Mouse (Mus musculus): ENCODE measurements around the gene Atp6ap2. TPM values are rescaled to one million over a fixed set of nuclear protein-coding genes. Genes with fewer than 3 reads are reported as not detected.

Gene Atp6ap2
- polyA plus RNA-seq, 1 experiment, result 24.2 TPM

DNA sequence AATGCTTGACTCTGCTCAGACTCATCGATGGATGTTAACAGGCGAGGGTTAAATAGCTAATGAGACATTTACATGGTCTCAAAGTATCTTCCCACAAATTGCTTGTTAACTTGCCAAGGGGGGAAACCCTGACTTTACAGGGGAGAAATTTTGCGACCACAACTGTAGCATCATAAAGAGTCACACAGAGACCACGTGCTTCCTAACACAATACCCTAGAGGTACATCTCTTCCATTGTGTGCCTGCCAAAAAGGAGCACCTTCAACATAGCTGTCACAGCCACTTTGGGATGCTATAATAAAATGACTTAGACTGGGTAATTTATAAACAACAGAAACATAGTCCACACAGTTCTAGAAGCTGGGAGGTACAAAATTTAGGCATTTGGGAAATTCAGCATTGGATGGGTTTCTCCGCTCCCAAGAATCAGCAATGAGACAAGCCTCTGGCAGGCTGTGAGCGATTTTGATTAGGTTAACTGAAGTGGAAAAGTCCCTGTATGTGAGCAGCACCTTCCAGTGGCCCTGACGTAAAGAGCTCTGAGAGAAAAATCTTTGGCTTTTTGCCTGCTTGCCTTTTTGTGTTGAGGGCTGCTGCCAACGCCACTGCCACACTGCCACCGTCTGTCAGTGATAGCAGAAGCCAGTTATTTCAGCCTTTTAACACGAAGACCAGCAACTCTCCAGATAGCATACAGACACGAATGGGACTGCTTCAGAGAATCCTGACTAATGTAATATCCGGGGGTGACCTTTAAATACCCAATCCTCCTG is 58.1 kb downstream of the Atp6ap2 start:
- Histone ChIP-seq H3K36me3 (ENCODE audit: control insufficient read depth, insufficient read depth) (no peaks in the 10 kb centered on the region), H3K4me3 (ENCODE audit: insufficient read depth, poor library complexity, severe bottlenecking) (no peak overlapping the region), H3ac (ENCODE audit: control insufficient read depth, insufficient read length, low read depth) (no peak overlapping the region), H3K79me3 (ENCODE audit: low read depth) (no peaks in the 10 kb centered on the region), H3K79me2 (ENCODE audit: control insufficient read depth, insufficient read depth) (no peaks in the 10 kb centered on the region), H3K27me3 (ENCODE audit: control insufficient read depth, insufficient read depth, insufficient read length) (no peaks in the 10 kb centered on the region)
- TF ChIP-seq CEBPB (IDR thresholded peaks at IDR 0.05; ENCODE audit: low read depth) (no peak), USF1 (IDR thresholded peaks at IDR 0.05; ENCODE audit: low read depth) (no peak)

DNA sequence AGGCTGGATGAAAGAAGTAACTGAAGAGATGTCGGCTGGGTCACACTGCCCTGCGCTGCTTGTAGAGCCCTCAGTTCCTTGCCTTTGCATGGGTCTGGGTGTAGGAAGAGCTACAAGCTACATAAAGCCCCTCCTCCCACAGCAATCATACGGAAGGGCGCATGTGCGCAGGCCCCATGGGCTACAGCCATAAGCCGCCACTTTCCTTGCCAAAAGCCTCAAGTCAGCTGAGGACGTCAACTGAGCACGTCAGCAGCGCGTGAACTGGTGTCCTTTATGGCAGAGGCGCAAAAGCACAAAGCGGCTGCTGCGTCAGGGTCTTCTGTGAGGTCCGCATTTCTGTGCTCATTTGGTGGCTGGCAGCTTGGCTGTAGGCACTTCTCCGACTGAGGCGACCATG is 64.3 kb downstream of the Atp6ap2 start:
- Histone ChIP-seq H3K27me3 (ENCODE audit: control insufficient read depth, insufficient read depth, insufficient read length) (no peaks in the 10 kb centered on the region), H3K79me3 (ENCODE audit: low read depth) (no peaks in the 10 kb centered on the region), H3K4me3 (ENCODE audit: insufficient read depth, poor library complexity, severe bottlenecking) (no peak overlapping the region), H3K79me2 (ENCODE audit: control insufficient read depth, insufficient read depth) (no peaks in the 10 kb centered on the region), H3K36me3 (ENCODE audit: control insufficient read depth, insufficient read depth) (peaks cover 17% of the 10 kb centered on the region), H3ac (ENCODE audit: control insufficient read depth, insufficient read length, low read depth) (no peak overlapping the region)
- TF ChIP-seq MAX (IDR thresholded peaks at IDR 0.05) (no peak), MYOD1 (IDR thresholded peaks at IDR 0.05; ENCODE audit: control insufficient read depth, insufficient read length, low read depth) (no peak), CEBPB (IDR thresholded peaks at IDR 0.05; ENCODE audit: low read depth) (no peak), USF1 (IDR thresholded peaks at IDR 0.05; ENCODE audit: low read depth) (no peak), FOSL1 (IDR thresholded peaks at IDR 0.05; ENCODE audit: insufficient read depth, low read length, poor library complexity, severe bottlenecking) (no peak), CTCF (IDR thresholded peaks at IDR 0.05; ENCODE audit: control insufficient read depth, insufficient read depth, insufficient read length) (no peak), MYOG (IDR thresholded peaks at IDR 0.05; ENCODE audit: control insufficient read depth, extremely low read depth, insufficient read length) (no peak)

DNA sequence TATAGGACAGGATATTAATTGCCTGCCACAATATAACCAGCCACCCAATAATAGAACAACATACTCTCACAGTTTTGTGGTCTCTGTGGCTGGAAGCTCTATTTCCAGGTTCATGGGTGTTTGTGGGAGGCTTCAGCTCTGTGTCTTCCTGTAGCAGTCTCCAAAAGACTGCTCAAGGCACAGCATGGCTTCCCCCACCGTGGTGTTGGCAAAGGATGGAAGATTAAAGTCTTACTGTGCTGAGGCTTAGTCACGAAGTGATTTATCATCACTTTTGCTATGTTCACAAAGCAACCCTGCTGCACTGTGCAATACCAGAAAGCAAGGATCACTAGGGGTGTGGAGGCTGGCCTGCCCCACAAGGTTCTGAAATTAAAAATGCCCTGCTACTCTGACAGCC is 66.3 kb downstream of the Atp6ap2 start:
- no peaks in the 10 kb centered on the region for H3K79me3 ChIP-seq (ENCODE audit: low read depth)
- no peak overlapping the region for H3K4me3 ChIP-seq (ENCODE audit: insufficient read depth, poor library complexity, severe bottlenecking)
- TF ChIP-seq USF1 (IDR thresholded peaks at IDR 0.05; ENCODE audit: low read depth), result no peak
- no peak for TF ChIP-seq CEBPB (IDR thresholded peaks at IDR 0.05; ENCODE audit: low read depth)
- TF ChIP-seq CTCF (IDR thresholded peaks at IDR 0.05; ENCODE audit: control insufficient read depth, insufficient read depth, insufficient read length), result no peak
- TF ChIP-seq MAX (IDR thresholded peaks at IDR 0.05), result no peak
- TF ChIP-seq MYOD1 (IDR thresholded peaks at IDR 0.05; ENCODE audit: control insufficient read depth, insufficient read length, low read depth), result no peak
- TF ChIP-seq FOSL1 (IDR thresholded peaks at IDR 0.05; ENCODE audit: insufficient read depth, low read length, poor library complexity, severe bottlenecking), result no peak
- no peak for TF ChIP-seq MYOG (IDR thresholded peaks at IDR 0.05; ENCODE audit: control insufficient read depth, extremely low read depth, insufficient read length)
- H3ac ChIP-seq (ENCODE audit: control insufficient read depth, insufficient read length, low read depth), result no peak overlapping the region
- peaks cover 34% of the 10 kb centered on the region for H3K36me3 ChIP-seq (ENCODE audit: control insufficient read depth, insufficient read depth)
- no peaks in the 10 kb centered on the region for H3K27me3 ChIP-seq (ENCODE audit: control insufficient read depth, insufficient read depth, insufficient read length)
- H3K79me2 ChIP-seq (ENCODE audit: control insufficient read depth, insufficient read depth), result no peaks in the 10 kb centered on the region

Other genes starting within 250 kb of the Atp6ap2 start
- 13.6 TPM for gene 1810030O07Rik, start 85.9 kb downstream of the Atp6ap2 start, polyA plus RNA-seq (2012; fragmentation: generic; extraction: Trizol)
- gene Med14, start 174.3 kb downstream of the Atp6ap2 start, polyA plus RNA-seq (2012; fragmentation: generic; extraction: Trizol), result 10.9 TPM